Mouse (Mus musculus): ENCODE data around the gene Nudt8. TPM values are rescaled to one million over a fixed set of nuclear protein-coding genes. Genes with fewer than 3 reads are reported as not detected.

Nudt8 gene
- polyA plus RNA-seq, 1 experiment from 2014 or later, result 18.6 TPM

- H3K9me3 ChIP-seq (replicated peaks), result no peaks in the 10 kb centered on the region
- ATAC-seq, result no peak
- H3K4me1 ChIP-seq, result peaks cover 29% of the 10 kb centered on the region
- peak overlapping the region; percentile 99 for H3K4me2 ChIP-seq
- peak overlapping the region; percentile 92 for H3K9ac ChIP-seq
- H3K27me3 ChIP-seq (replicated peaks), result peaks cover 3% of the 10 kb centered on the region; the same call in 1 of the 2 replicates
- H3K36me3 ChIP-seq, result peaks cover 19% of the 10 kb centered on the region
- 81% methylated on average over 5 of the region's 5 CpGs for WGBS (ENCODE audit: insufficient replicate concordance)
- H3K4me3 ChIP-seq, result no peak overlapping the region
- no peak overlapping the region for H3K27ac ChIP-seq
Measured at GRCm38 (mm10) chr19:4001752-4002151, 1.4 kb downstream of the Nudt8 start.

- Histone ChIP-seq H3K4me3 (no peak within 1 kb of the TSS), H3K4me2 (no peak within 1 kb of the TSS), H3K4me1 (peaks cover 29% of the 10 kb centered on the region), H3K9me3 (replicated peaks) (no peaks in the 10 kb centered on the region), H3K27ac (no peak within 1 kb of the TSS), H3K36me3 (peaks cover 32% of the 10 kb centered on the region), H3K9ac (no peak within 1 kb of the TSS), H3K27me3 (replicated peaks) (no peaks in the 10 kb centered on the region; the same call in 1 of the 2 replicates)
- no peak for ATAC-seq
- WGBS (ENCODE audit: insufficient replicate concordance), result 57% methylated on average over 1 of the region's 1 CpGs
Measured at GRCm38 (mm10) chr19:4003112-4003511, 2.7 kb downstream of the Nudt8 start, which contains the start of gene Doc2g. Gene Doc2g, plus strand, starts transcription at chr19:4003313.

- H3K9ac ChIP-seq, result no peak overlapping the region
- H3K27me3 ChIP-seq (replicated peaks), result no peaks in the 10 kb centered on the region; the same call in 1 of the 2 replicates
- H3K4me3 ChIP-seq, result no peak overlapping the region
- no peak overlapping the region for H3K4me2 ChIP-seq
- H3K36me3 ChIP-seq, result peaks cover 38% of the 10 kb centered on the region
- WGBS (ENCODE audit: insufficient replicate concordance), result 63% methylated on average over 12 of the region's 12 CpGs
- H3K9me3 ChIP-seq (replicated peaks), result no peaks in the 10 kb centered on the region
- ATAC-seq, result no peak
- H3K4me1 ChIP-seq, result peaks cover 29% of the 10 kb centered on the region
- H3K27ac ChIP-seq, result no peak overlapping the region
Measured at GRCm38 (mm10) chr19:4003641-4004040, 3.3 kb downstream of the Nudt8 start.

- no peak overlapping the region for H3K4me2 ChIP-seq
Measured at GRCm38 (mm10) chr19:4004331-4004730, 4.0 kb downstream of the Nudt8 start.

GRCm38 (mm10) chr19:4005091-4005490, 4.7 kb downstream of the Nudt8 start:
- Histone ChIP-seq H3K4me1 (peaks cover 17% of the 10 kb centered on the region), H3K9me3 (replicated peaks) (no peaks in the 10 kb centered on the region), H3K9ac (no peak overlapping the region), H3K4me2 (no peak overlapping the region), H3K36me3 (peaks cover 52% of the 10 kb centered on the region), H3K27me3 (replicated peaks) (no peaks in the 10 kb centered on the region; the same call in 1 of the 2 replicates), H3K4me3 (no peak overlapping the region), H3K27ac (no peak overlapping the region)
- 81% methylated on average over 9 of the region's 9 CpGs for WGBS (ENCODE audit: insufficient replicate concordance)
- ATAC-seq, result no peak

More at GRCm38 (mm10) chr19:4004331-4004730, 4.0 kb downstream of the Nudt8 start:
- no peak for ATAC-seq
- Histone ChIP-seq H3K4me1 (peaks cover 23% of the 10 kb centered on the region), H3K36me3 (peaks cover 44% of the 10 kb centered on the region), H3K9me3 (replicated peaks) (no peaks in the 10 kb centered on the region), H3K9ac (no peak overlapping the region), H3K27ac (no peak overlapping the region), H3K27me3 (replicated peaks) (no peaks in the 10 kb centered on the region; the same call in 1 of the 2 replicates), H3K4me3 (no peak overlapping the region)
- 78% methylated on average over 15 of the region's 15 CpGs for WGBS (ENCODE audit: insufficient replicate concordance)

- Histone ChIP-seq H3K27ac (no peak overlapping the region), H3K4me1 (peaks cover 14% of the 10 kb centered on the region), H3K9me3 (replicated peaks) (no peaks in the 10 kb centered on the region), H3K36me3 (peaks cover 61% of the 10 kb centered on the region), H3K4me3 (no peak overlapping the region), H3K4me2 (no peak overlapping the region), H3K27me3 (replicated peaks) (no peaks in the 10 kb centered on the region; the same call in 1 of the 2 replicates), H3K9ac (no peak overlapping the region)
- ATAC-seq, result no peak
- WGBS (ENCODE audit: insufficient replicate concordance), result 88% methylated on average over 8 of the region's 8 CpGs
Measured at GRCm38 (mm10) chr19:4005971-4006370, 5.6 kb downstream of the Nudt8 start.

GRCm38 (mm10) chr19:4011086-4011485, 10.7 kb downstream of the Nudt8 start:
- no peak overlapping the region for H3K27ac ChIP-seq
- H3K4me3 ChIP-seq, result peak overlapping the region; percentile 88
- no peaks in the 10 kb centered on the region for H3K9me3 ChIP-seq (replicated peaks)
- peak overlapping the region; percentile 83 for H3K4me2 ChIP-seq
- H3K36me3 ChIP-seq, result peaks cover 52% of the 10 kb centered on the region
- ATAC-seq, result no peak
- no peaks in the 10 kb centered on the region for H3K27me3 ChIP-seq (replicated peaks)
- H3K9ac ChIP-seq, result peak overlapping the region; percentile 82
- 85% methylated on average over 5 of the region's 5 CpGs for WGBS (ENCODE audit: insufficient replicate concordance)
- peaks cover 45% of the 10 kb centered on the region for H3K4me1 ChIP-seq

- Histone ChIP-seq H3K4me3 (peak within 1 kb of the TSS; percentile 88), H3K27ac (peak within 1 kb of the TSS; percentile 84), H3K36me3 (peaks cover 38% of the 10 kb centered on the region), H3K9me3 (replicated peaks) (no peaks in the 10 kb centered on the region), H3K4me1 (peaks cover 50% of the 10 kb centered on the region), H3K9ac (peak within 1 kb of the TSS; percentile 82), H3K4me2 (peak within 1 kb of the TSS; percentile 83), H3K27me3 (replicated peaks) (no peaks in the 10 kb centered on the region)
- WGBS (ENCODE audit: insufficient replicate concordance), result under 1% methylated on average over 45 of the region's 45 CpGs
- ATAC-seq, result peak; percentile 98
Measured at GRCm38 (mm10) chr19:4012432-4013022, 12.1 kb downstream of the Nudt8 start, which contains the start of gene Ndufv1. Gene Ndufv1, minus strand, starts transcription at chr19:4012806.

GRCm38 (mm10) chr19:4013066-4013465, 12.7 kb downstream of the Nudt8 start:
- H3K4me3 ChIP-seq, result peak overlapping the region; percentile 88
- H3K4me1 ChIP-seq, result peaks cover 50% of the 10 kb centered on the region
- H3K36me3 ChIP-seq, result peaks cover 32% of the 10 kb centered on the region
- peak overlapping the region; percentile 83 for H3K4me2 ChIP-seq
- H3K9ac ChIP-seq, result peak overlapping the region; percentile 63
- ATAC-seq, result peak; percentile 42
- peak overlapping the region; percentile 84 for H3K27ac ChIP-seq
- H3K27me3 ChIP-seq (replicated peaks), result no peaks in the 10 kb centered on the region
- WGBS (ENCODE audit: insufficient replicate concordance), result 10% methylated on average over 9 of the region's 9 CpGs
- H3K9me3 ChIP-seq (replicated peaks), result no peaks in the 10 kb centered on the region

- no peaks in the 10 kb centered on the region for H3K9me3 ChIP-seq (replicated peaks)
- H3K4me1 ChIP-seq, result peaks cover 64% of the 10 kb centered on the region
- no peak for ATAC-seq
- H3K27ac ChIP-seq, result peak overlapping the region; percentile 84
- peak overlapping the region; percentile 45 for H3K9ac ChIP-seq
- H3K4me2 ChIP-seq, result no peak overlapping the region
- H3K27me3 ChIP-seq (replicated peaks), result no peaks in the 10 kb centered on the region
- peaks cover 15% of the 10 kb centered on the region for H3K36me3 ChIP-seq
- H3K4me3 ChIP-seq, result no peak overlapping the region
Measured at GRCm38 (mm10) chr19:4014802-4015201, 14.4 kb downstream of the Nudt8 start.

- Histone ChIP-seq H3K4me1 (peaks cover 65% of the 10 kb centered on the region), H3K27ac (peak overlapping the region; percentile 84), H3K36me3 (peaks cover 6% of the 10 kb centered on the region), H3K9ac (peak overlapping the region; percentile 23), H3K4me3 (no peak overlapping the region), H3K27me3 (replicated peaks) (no peaks in the 10 kb centered on the region), H3K9me3 (replicated peaks) (no peaks in the 10 kb centered on the region), H3K4me2 (peak overlapping the region; percentile 24)
- ATAC-seq, result peak; percentile 44
- 19% methylated on average over 5 of the region's 5 CpGs for WGBS (ENCODE audit: insufficient replicate concordance)
Measured at GRCm38 (mm10) chr19:4015635-4016034, 15.3 kb downstream of the Nudt8 start.

- 62% methylated on average over 10 of the region's 10 CpGs for WGBS (ENCODE audit: insufficient replicate concordance)
- H3K4me3 ChIP-seq, result no peak overlapping the region
- ATAC-seq, result no peak
- no peak overlapping the region for H3K27ac ChIP-seq
- peaks cover 51% of the 10 kb centered on the region for H3K4me1 ChIP-seq
- H3K36me3 ChIP-seq, result no peaks in the 10 kb centered on the region
- no peaks in the 10 kb centered on the region for H3K9me3 ChIP-seq (replicated peaks)
- no peak overlapping the region for H3K4me2 ChIP-seq
- H3K27me3 ChIP-seq (replicated peaks), result no peaks in the 10 kb centered on the region
- no peak overlapping the region for H3K9ac ChIP-seq
Measured at GRCm38 (mm10) chr19:4017921-4018587, 17.7 kb downstream of the Nudt8 start.

All from liver, embryonic 12.5 days (tissue).